Comparison of ENCODE assay signal across 15 mouse cellular contexts in genomic region chr15:25706874-25707554, GRCm38 (mm10).
DNase-seq lines count a peak whose midpoint lies in the region; ATAC-seq and TF ChIP-seq lines count a peak whose summit lies in the region.
"Had no signal": no experiment of that assay in that cellular context is flagged by ENCODE, and none has a peak within 500 bp of the region (broad histone marks: within the 10 kb centered on the region; RNA-seq: fewer than 3 reads in every experiment).

No protein-coding gene starts in this region.

- H3K4me1 ChIP-seq in forebrain, embryonic 10.5 days = 0 out of 2 replicates have a peak, but pooled peaks cover 3% of the 10 kb centered on the region
- no peaks in the 10 kb centered on the region for H3K4me1 ChIP-seq in forebrain, embryonic 11.5 days (replicated peaks; ENCODE audit: control insufficient read depth, insufficient read depth, low read length)
- H3K4me1 ChIP-seq in E14TG2a.4 (replicated peaks; ENCODE audit: low read depth, low read length) = peaks cover 32% of the 10 kb centered on the region
- H3K4me1 ChIP-seq in embryonic facial prominence, embryonic 11.5 days (ENCODE audit: control insufficient read depth, insufficient read depth, low read length) = no peaks in the 10 kb centered on the region
- H3K4me1 ChIP-seq in limb, embryonic 12.5 days (replicated peaks) = peaks cover 26% of the 10 kb centered on the region
- H3K4me1 ChIP-seq: liver, embryonic 15.5 days; midbrain, embryonic 10.5 days had no signal

- H3K27me3 ChIP-seq in forebrain, embryonic 10.5 days (ENCODE audit: poor library complexity, severe bottlenecking) = no peaks in the 10 kb centered on the region
- H3K27me3 ChIP-seq in forebrain, embryonic 11.5 days (ENCODE audit: control insufficient read depth, insufficient read depth, low read length) = no peaks in the 10 kb centered on the region
- no peaks in the 10 kb centered on the region for H3K27me3 ChIP-seq in E14TG2a.4 (ENCODE audit: insufficient read depth, low read length)
- no peaks in the 10 kb centered on the region for H3K27me3 ChIP-seq in embryonic facial prominence, embryonic 11.5 days (ENCODE audit: control insufficient read depth, insufficient read depth, low read length)
- H3K27me3 ChIP-seq in limb, embryonic 12.5 days = no peaks in the 10 kb centered on the region
- H3K27me3 ChIP-seq: liver, embryonic 15.5 days had no signal

- no peak overlapping the region for H3K4me2 ChIP-seq in forebrain, embryonic 11.5 days (ENCODE audit: low read depth, low read length, severe bottlenecking)
- no peak overlapping the region for H3K4me2 ChIP-seq in embryonic facial prominence, embryonic 11.5 days (ENCODE audit: low read depth, low read length)
- H3K4me2 ChIP-seq in limb, embryonic 12.5 days = no peak overlapping the region; the same call in 1 of the 2 replicates
- H3K4me2 ChIP-seq: hindbrain, embryonic 14.5 days; liver, embryonic 15.5 days had no signal

- DNase-seq in forebrain, embryonic 10.5 days (ENCODE audit: extremely low spot score, low spot score) = no peak
- no peak for DNase-seq in forebrain, embryonic 11.5 days (ENCODE audit: low spot score)
- DNase-seq in embryonic facial prominence, embryonic 11.5 days (ENCODE audit: low spot score) = no peak
- no peak for DNase-seq in adrenal gland, adult 2 months
- DNase-seq in gastrocnemius, postnatal 4 days (ENCODE audit: low spot score in 2 of 2) = no peak
- DNase-seq in embryo, embryonic 10 days (ENCODE audit: low spot score) = no peak
- DNase-seq: adrenal gland, postnatal 10 days; B cell, adult 2 months; kidney, postnatal 36 days had no signal

- ATAC-seq in forebrain, embryonic 11.5 days (replicated peaks; ENCODE audit: low FRiP score) = no peak
- no peak for ATAC-seq in embryonic facial prominence, embryonic 11.5 days (replicated peaks; ENCODE audit: insufficient number of reproducible peaks, low FRiP score, low TSS enrichment, low read depth)
- ATAC-seq in limb, embryonic 12.5 days (ENCODE audit: insufficient number of reproducible peaks, insufficient read depth, low FRiP score, low TSS enrichment, low read depth) = no peak
- ATAC-seq: intestine, postnatal 0 days had no signal

- WGBS in forebrain, embryonic 10.5 days = 91% methylated on average over 19 of the region's 19 CpGs
- WGBS in forebrain, embryonic 11.5 days = 91% methylated on average over 19 of the region's 19 CpGs
- 75% methylated on average over 19 of the region's 19 CpGs for WGBS in embryonic facial prominence, embryonic 11.5 days
- 56% methylated on average over 19 of the region's 19 CpGs for WGBS in limb, embryonic 12.5 days

- peaks cover 29% of the 10 kb centered on the region for H3K36me3 ChIP-seq in forebrain, embryonic 10.5 days (replicated peaks)
- no peaks in the 10 kb centered on the region for H3K36me3 ChIP-seq in forebrain, embryonic 11.5 days (ENCODE audit: control insufficient read depth, insufficient read depth, low read length)
- H3K36me3 ChIP-seq in E14TG2a.4 (ENCODE audit: insufficient read depth, low read length) = peaks cover 9% of the 10 kb centered on the region; the same call in 1 of the 2 replicates
- no peaks in the 10 kb centered on the region for H3K36me3 ChIP-seq in embryonic facial prominence, embryonic 11.5 days (replicated peaks; ENCODE audit: control insufficient read depth, insufficient read depth, low read depth, low read length)
- peaks cover 35% of the 10 kb centered on the region for H3K36me3 ChIP-seq in limb, embryonic 12.5 days

- H3K9me3 ChIP-seq in forebrain, embryonic 10.5 days = no peaks in the 10 kb centered on the region; the same call in 1 of the 2 replicates
- no peaks in the 10 kb centered on the region for H3K9me3 ChIP-seq in forebrain, embryonic 11.5 days (ENCODE audit: control insufficient read depth, low read length)
- H3K9me3 ChIP-seq in E14TG2a.4 (ENCODE audit: low read length) = no peaks in the 10 kb centered on the region
- no peaks in the 10 kb centered on the region; the same call in 1 of the 2 replicates for H3K9me3 ChIP-seq in embryonic facial prominence, embryonic 11.5 days (replicated peaks; ENCODE audit: control insufficient read depth, low read length)
- peaks cover 6% of the 10 kb centered on the region; the same call in 1 of the 2 replicates for H3K9me3 ChIP-seq in limb, embryonic 12.5 days
- H3K9me3 ChIP-seq: liver, embryonic 15.5 days had no signal

- H3K9ac ChIP-seq in forebrain, embryonic 11.5 days (ENCODE audit: low read length) = no peak overlapping the region
- H3K9ac ChIP-seq in embryonic facial prominence, embryonic 11.5 days (replicated peaks; ENCODE audit: low read length) = no peak overlapping the region
- H3K9ac ChIP-seq in limb, embryonic 12.5 days (replicated peaks) = no peak overlapping the region
- H3K9ac ChIP-seq: hindbrain, embryonic 14.5 days; liver, embryonic 15.5 days had no signal

- H3K4me3 ChIP-seq in forebrain, embryonic 10.5 days = no peak overlapping the region
- no peak overlapping the region for H3K4me3 ChIP-seq in forebrain, embryonic 11.5 days (ENCODE audit: low read depth, low read length)
- peak overlapping the region; percentile 43; the same call in 1 of the 2 replicates for H3K4me3 ChIP-seq in E14TG2a.4 (replicated peaks; ENCODE audit: low read length)
- no peak overlapping the region for H3K4me3 ChIP-seq in embryonic facial prominence, embryonic 11.5 days (ENCODE audit: low read depth, low read length)
- H3K4me3 ChIP-seq in limb, embryonic 12.5 days (replicated peaks) = no peak overlapping the region
- H3K4me3 ChIP-seq: liver, embryonic 15.5 days; midbrain, embryonic 10.5 days had no signal

- H3K27ac ChIP-seq in forebrain, embryonic 10.5 days = 0 out of 2 replicates have a peak overlapping the region, but pooled peaks have one; percentile 8
- H3K27ac ChIP-seq in forebrain, embryonic 11.5 days (ENCODE audit: low read depth, low read length) = no peak overlapping the region
- H3K27ac ChIP-seq in embryonic facial prominence, embryonic 11.5 days (replicated peaks; ENCODE audit: low read depth, low read length) = 0 out of 2 replicates have a peak overlapping the region, but pooled peaks have one; percentile 16
- H3K27ac ChIP-seq in limb, embryonic 12.5 days = peak overlapping the region; percentile 73
- H3K27ac ChIP-seq: hindbrain, embryonic 14.5 days; liver, embryonic 15.5 days; midbrain, embryonic 10.5 days had no signal

- TF ChIP-seq CTCF in E14TG2a.4 (conservative IDR thresholded peaks at IDR 0.05; ENCODE audit: low read length) = no peak
